Mouse (Mus musculus) midbrain, embryonic 13.5 days (tissue): ENCODE data around the gene Enox1. TPM values are rescaled to one million over a fixed set of nuclear protein-coding genes. Genes with fewer than 3 reads are reported as not detected.
A peak's percentile ranks its signal among the peaks of the same experiment; 100 is the strongest.

Source experiments
- ATAC-seq: fragments of 200-750 bp; cut with Nextera tagmentation; 2 replicates; pipeline ENCODE4 v1.8.0; 2017; ENCODE audit warnings: mild to moderate bottlenecking, moderate TSS enrichment, moderate library complexity
- H3K27ac ChIP-seq: fragments of 300-500 bp; sonication (generic); 2 replicates; pipeline ENCODE4 v1.5.1; 2015; ENCODE audit warnings: inconsistent platforms, mild to moderate bottlenecking, moderate library complexity
- H3K27me3 ChIP-seq: fragments of 300-500 bp; sonication (generic); 2 replicates; pipeline ENCODE4 v1.6.1; 2015; ENCODE audit warnings: mild to moderate bottlenecking, inconsistent platforms
- H3K36me3 ChIP-seq: fragments of 300-500 bp; sonication (generic); 2 replicates; pipeline ENCODE4 v1.6.1; 2015; ENCODE audit warnings: mild to moderate bottlenecking, inconsistent platforms
- H3K4me1 ChIP-seq: fragments of 300-500 bp; sonication (generic); replicated peaks from 2 replicates; pipeline ENCODE4 v1.6.1; 2015; ENCODE audit warnings: inconsistent platforms
- H3K4me2 ChIP-seq: fragments of 300-500 bp; sonication (generic); replicated peaks from 2 replicates; pipeline ENCODE4 v1.6.1; 2015; ENCODE audit warnings: moderate library complexity, mild to moderate bottlenecking, inconsistent platforms
- H3K4me3 ChIP-seq: fragments of 300-500 bp; sonication (generic); replicated peaks from 2 replicates; pipeline ENCODE4 v1.5.1; 2015; ENCODE audit warnings: mild to moderate bottlenecking, inconsistent platforms
- H3K9ac ChIP-seq: fragments of 300-500 bp; sonication (generic); replicated peaks from 2 replicates; pipeline ENCODE4 v1.6.1; 2015; ENCODE audit warnings: mild to moderate bottlenecking, inconsistent platforms
- H3K9me3 ChIP-seq: fragments of 300-500 bp; sonication (generic); 2 replicates; pipeline ENCODE4 v1.6.1; 2016; ENCODE audit warnings: mild to moderate bottlenecking, inconsistent platforms
- WGBS: fragments of 180-500 bp; shearing (Covaris S2); methylation state at CpG from one replicate; pipeline ENCODE4 v1.1.7; 2015; 5-methylcytosine and 5-hydroxymethylcytosine counted together
- polyA plus RNA-seq: library from polyadenylated mRNA; unstranded; fragments of >200 nt; fragmentation: Nextera tagmentation; extraction: Ambion mirVana; gene quantifications from 2 replicates; pipeline ENCODE4 v1.2.1, GENCODE M21; 2015

Gene Enox1
- polyA plus RNA-seq, 1 experiment from 2014 or later = 44.0 TPM

DNA sequence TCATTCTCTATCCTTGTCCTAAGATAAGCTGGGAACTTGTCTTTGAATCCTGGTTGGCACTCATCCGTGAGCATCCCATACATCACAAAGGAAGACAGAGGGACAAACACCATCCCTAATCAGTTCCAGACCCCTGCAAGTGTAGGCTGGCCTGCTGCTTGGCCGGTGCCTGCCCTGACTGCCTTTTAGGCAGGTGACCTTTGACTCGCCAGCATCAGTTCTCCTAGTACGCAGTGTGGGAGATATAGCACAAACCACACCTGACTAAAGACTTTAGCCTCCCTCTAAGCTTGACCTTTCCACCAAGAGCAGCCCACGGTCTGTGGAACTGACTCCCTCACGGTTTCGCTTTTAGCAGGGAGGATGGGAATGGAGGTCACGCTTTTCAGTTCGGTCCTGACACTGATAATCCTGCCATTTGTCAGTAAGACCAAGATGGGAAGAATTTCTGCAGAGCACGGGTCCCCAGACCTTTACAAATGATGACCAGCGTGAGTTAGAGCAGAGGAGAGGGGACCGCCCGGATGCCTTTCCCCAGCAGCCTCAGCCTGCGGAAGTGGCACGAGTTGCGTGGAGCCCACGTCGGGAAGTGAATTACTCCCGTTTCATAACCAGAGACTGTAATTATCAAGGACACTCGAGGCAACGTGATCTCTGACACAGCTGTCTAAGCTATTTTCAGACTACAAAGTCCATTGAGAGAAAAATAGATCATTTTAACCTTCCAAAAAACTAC, 550.1 kb downstream of the Enox1 start:
- 79% methylated on average over 21 of the region's 21 CpGs for WGBS
- no peaks in the 10 kb centered on the region for H3K27me3 ChIP-seq
- no peaks in the 10 kb centered on the region for H3K4me1 ChIP-seq
- no peak overlapping the region for H3K4me2 ChIP-seq
- no peak for ATAC-seq
- H3K9ac ChIP-seq = no peak overlapping the region
- H3K36me3 ChIP-seq = peaks cover 8% of the 10 kb centered on the region
- H3K9me3 ChIP-seq = no peaks in the 10 kb centered on the region
- no peak overlapping the region for H3K4me3 ChIP-seq
- no peak overlapping the region for H3K27ac ChIP-seq

DNA sequence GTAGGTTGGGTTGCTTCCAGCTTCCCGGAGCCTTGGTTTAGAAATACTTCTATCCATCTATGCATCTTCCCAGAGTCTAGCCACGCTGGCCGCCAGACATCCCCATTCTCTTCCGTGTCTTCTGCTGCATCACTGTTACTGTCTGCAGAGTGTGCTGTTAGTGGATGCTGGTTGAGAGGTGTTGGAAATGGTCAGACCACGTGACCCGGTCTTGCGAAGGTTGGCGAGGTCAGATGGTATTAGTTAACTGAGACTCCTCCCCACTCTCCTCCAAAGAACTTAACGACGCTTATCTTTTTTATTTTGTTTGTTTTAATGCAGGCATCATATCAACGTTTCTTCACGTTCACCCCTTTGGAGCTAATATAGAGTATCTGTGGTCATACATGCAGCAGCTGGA, 550.7 kb downstream of the Enox1 start:
- Histone ChIP-seq H3K27me3 (no peaks in the 10 kb centered on the region), H3K4me2 (no peak overlapping the region)
- 91% methylated on average over 12 of the region's 12 CpGs for WGBS

DNA sequence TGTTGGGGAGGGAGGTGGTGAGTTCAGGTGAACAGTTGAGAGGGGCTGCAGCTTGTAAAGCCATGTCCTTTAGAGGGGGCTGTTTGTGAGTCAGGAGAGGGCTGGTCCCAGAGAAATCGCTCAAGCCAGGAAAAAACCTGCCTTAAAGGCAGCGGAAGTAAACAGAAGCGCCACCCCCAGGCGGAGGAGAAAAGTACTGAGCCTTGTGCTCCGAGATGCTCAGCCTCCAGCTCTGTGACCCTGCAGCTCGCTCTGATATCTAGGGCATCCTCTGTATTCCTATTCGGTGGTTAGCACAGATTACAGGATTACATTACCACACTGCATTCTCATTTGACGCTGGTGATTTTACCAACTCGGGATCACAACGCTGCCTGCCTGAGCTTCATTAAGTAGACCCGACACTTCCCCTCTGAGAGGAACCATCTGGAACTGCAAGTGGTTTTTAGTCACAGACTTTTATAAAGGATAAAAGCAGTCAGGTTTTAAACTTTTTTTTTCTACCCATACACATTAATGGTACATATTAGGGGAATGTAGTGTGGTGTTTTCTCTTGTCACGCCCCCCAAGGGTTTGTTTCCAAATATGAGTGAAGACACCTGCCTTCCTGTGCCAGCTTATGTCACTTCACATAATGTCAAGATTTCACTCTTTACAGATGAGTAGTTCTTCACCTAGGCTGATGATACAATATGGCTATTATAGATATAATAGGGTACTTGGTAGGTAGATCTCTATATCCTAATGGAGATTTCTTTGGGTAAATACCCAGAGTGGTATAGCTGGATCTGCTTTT, 552.0 kb downstream of the Enox1 start:
- H3K4me1 ChIP-seq = no peaks in the 10 kb centered on the region
- H3K27ac ChIP-seq = no peak overlapping the region
- H3K4me3 ChIP-seq = no peak overlapping the region
- H3K4me2 ChIP-seq = no peak overlapping the region
- H3K9me3 ChIP-seq = no peaks in the 10 kb centered on the region
- no peaks in the 10 kb centered on the region for H3K27me3 ChIP-seq
- peaks cover 4% of the 10 kb centered on the region for H3K36me3 ChIP-seq
- 49% methylated on average over 12 of the region's 12 CpGs for WGBS
- H3K9ac ChIP-seq = no peak overlapping the region
- ATAC-seq = peak; percentile 56; the same call in 1 of the 2 replicates

More for the DNA sequence above, 550.7 kb downstream of the Enox1 start:
- H3K27ac ChIP-seq = no peak overlapping the region
- no peak overlapping the region for H3K4me3 ChIP-seq
- peaks cover 4% of the 10 kb centered on the region for H3K36me3 ChIP-seq
- ATAC-seq = no peak
- no peak overlapping the region for H3K9ac ChIP-seq
- no peaks in the 10 kb centered on the region for H3K9me3 ChIP-seq
- no peaks in the 10 kb centered on the region for H3K4me1 ChIP-seq

GRCm38 (mm10) chr14:77714931-77715535, 558.5 kb downstream of the Enox1 start:
- 70% methylated on average over 9 of the region's 9 CpGs for WGBS
- Histone ChIP-seq H3K36me3 (peaks cover 8% of the 10 kb centered on the region; the same call in 1 of the 2 replicates), H3K4me2 (no peak overlapping the region), H3K4me3 (no peak overlapping the region), H3K4me1 (peaks cover 9% of the 10 kb centered on the region; the same call in 1 of the 2 replicates), H3K27me3 (no peaks in the 10 kb centered on the region), H3K9me3 (no peaks in the 10 kb centered on the region), H3K9ac (no peak overlapping the region), H3K27ac (peak overlapping the region; percentile 51)
- no peak for ATAC-seq

- Histone ChIP-seq H3K4me1 (peaks cover 9% of the 10 kb centered on the region; the same call in 1 of the 2 replicates), H3K36me3 (peaks cover 8% of the 10 kb centered on the region; the same call in 1 of the 2 replicates), H3K9ac (no peak overlapping the region), H3K27me3 (no peaks in the 10 kb centered on the region), H3K27ac (no peak overlapping the region), H3K4me3 (no peak overlapping the region), H3K4me2 (no peak overlapping the region), H3K9me3 (no peaks in the 10 kb centered on the region)
- no peak for ATAC-seq
- 85% methylated on average over 5 of the region's 5 CpGs for WGBS
Measured at GRCm38 (mm10) chr14:77716981-77717380, 560.4 kb downstream of the Enox1 start.

GRCm38 (mm10) chr14:77718814-77719213, 562.3 kb downstream of the Enox1 start:
- Histone ChIP-seq H3K9ac (no peak overlapping the region), H3K4me3 (no peak overlapping the region), H3K27ac (no peak overlapping the region), H3K27me3 (no peaks in the 10 kb centered on the region), H3K4me2 (no peak overlapping the region), H3K9me3 (no peaks in the 10 kb centered on the region), H3K36me3 (peaks cover 8% of the 10 kb centered on the region; the same call in 1 of the 2 replicates), H3K4me1 (peaks cover 9% of the 10 kb centered on the region; the same call in 1 of the 2 replicates)
- WGBS = 76% methylated on average over 8 of the region's 8 CpGs
- no peak for ATAC-seq

- ATAC-seq = no peak
- Histone ChIP-seq H3K9ac (no peak overlapping the region), H3K36me3 (no peaks in the 10 kb centered on the region), H3K27me3 (no peaks in the 10 kb centered on the region), H3K4me2 (no peak overlapping the region), H3K9me3 (no peaks in the 10 kb centered on the region), H3K27ac (no peak overlapping the region), H3K4me3 (no peak overlapping the region), H3K4me1 (no peaks in the 10 kb centered on the region)
- WGBS = 83% methylated on average over 3 of the region's 3 CpGs
Measured at GRCm38 (mm10) chr14:77738056-77738455, 581.5 kb downstream of the Enox1 start.

DNA sequence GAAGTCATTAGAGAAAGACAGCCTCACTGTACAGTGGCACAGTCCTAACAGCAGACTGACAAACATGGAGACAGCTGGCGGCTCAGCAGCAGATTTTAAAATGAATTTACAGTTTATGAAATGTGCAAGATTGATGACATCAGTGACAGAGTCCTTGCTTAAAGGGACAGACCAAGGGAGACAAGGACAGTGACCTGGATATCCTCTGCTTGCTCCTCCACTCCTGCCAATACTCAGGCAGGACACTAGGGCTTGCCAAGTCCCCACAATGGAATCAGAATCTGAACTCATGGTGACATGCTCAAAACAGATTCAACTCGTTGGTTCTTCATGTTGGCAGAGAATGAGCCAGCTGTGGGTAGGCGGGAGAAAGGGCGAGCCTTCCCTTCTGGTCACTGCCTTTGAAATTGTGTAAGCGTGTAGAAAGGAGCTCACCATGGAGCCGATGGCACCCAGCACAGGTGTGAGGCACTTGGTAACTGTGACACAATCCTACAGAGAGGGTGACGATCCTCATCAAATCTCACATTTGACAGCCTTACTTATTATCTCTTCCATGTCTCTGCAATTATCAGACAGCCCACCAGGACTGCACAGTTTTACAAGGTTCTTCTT, 582.3 kb downstream of the Enox1 start:
- Histone ChIP-seq H3K9me3 (no peaks in the 10 kb centered on the region), H3K27ac (no peak overlapping the region)
- WGBS = 83% methylated on average over 7 of the region's 7 CpGs

DNA sequence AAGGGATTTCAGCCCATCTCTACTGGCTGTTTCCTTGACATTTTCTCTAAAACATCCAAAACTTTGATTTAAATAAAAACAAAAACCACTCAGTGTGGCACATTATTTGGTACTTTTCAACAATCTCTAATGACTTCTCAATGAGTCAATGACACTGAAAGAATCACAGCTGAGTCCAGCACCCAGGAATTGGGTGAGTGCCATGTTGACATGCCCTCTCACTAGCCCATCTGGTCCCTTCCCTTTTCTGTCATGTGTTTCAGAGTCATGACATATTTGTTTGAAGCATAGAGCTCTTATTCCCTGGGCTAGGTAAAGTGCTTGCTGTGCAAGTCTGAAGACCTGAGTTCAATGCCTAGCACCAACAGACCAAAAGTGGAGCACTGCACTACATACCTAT, 582.8 kb downstream of the Enox1 start:
- Histone ChIP-seq H3K4me2 (no peak overlapping the region), H3K4me3 (no peak overlapping the region), H3K27me3 (no peaks in the 10 kb centered on the region), H3K36me3 (no peaks in the 10 kb centered on the region), H3K4me1 (no peaks in the 10 kb centered on the region), H3K9me3 (no peaks in the 10 kb centered on the region), H3K27ac (no peak overlapping the region), H3K9ac (no peak overlapping the region)
- no peak for ATAC-seq

More for the DNA sequence above, 582.3 kb downstream of the Enox1 start:
- ATAC-seq = no peak
- H3K9ac ChIP-seq = no peak overlapping the region
- no peak overlapping the region for H3K4me2 ChIP-seq
- H3K27me3 ChIP-seq = no peaks in the 10 kb centered on the region
- H3K4me3 ChIP-seq = no peak overlapping the region
- H3K4me1 ChIP-seq = no peaks in the 10 kb centered on the region
- H3K36me3 ChIP-seq = no peaks in the 10 kb centered on the region

GRCm38 (mm10) chr14:77744638-77745240, 588.2 kb downstream of the Enox1 start:
- WGBS = 95% methylated on average over 5 of the region's 5 CpGs
- H3K9me3 ChIP-seq = no peaks in the 10 kb centered on the region
- no peak overlapping the region for H3K4me2 ChIP-seq
- no peak overlapping the region for H3K9ac ChIP-seq
- no peaks in the 10 kb centered on the region for H3K4me1 ChIP-seq
- no peak overlapping the region for H3K4me3 ChIP-seq
- no peak for ATAC-seq
- no peak overlapping the region for H3K27ac ChIP-seq
- no peaks in the 10 kb centered on the region for H3K36me3 ChIP-seq
- no peaks in the 10 kb centered on the region for H3K27me3 ChIP-seq

DNA sequence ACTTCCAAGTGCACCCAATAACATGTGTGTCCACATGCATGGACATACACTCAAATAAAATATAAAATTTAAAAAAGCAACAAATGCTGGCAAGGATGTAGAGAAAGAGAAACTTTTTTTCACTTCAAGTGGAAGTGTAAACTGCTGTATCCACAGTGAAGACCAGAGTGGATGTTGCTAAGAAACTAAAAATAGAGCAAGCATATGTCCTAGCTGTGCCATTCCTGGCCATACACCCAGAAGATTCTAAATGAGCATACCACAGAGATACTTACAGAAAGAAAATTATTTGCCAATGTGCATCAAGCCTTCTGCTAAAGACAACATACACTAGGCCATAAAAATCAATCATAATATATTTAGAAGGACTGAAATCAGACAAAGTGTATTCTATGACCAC, 592.4 kb downstream of the Enox1 start:
- Histone ChIP-seq H3K27ac (no peak overlapping the region), H3K9ac (no peak overlapping the region), H3K9me3 (0 out of 2 replicates have a peak, but pooled peaks cover 5% of the 10 kb centered on the region), H3K4me1 (no peaks in the 10 kb centered on the region), H3K27me3 (no peaks in the 10 kb centered on the region), H3K4me2 (no peak overlapping the region), H3K4me3 (no peak overlapping the region), H3K36me3 (no peaks in the 10 kb centered on the region)
- no peak for ATAC-seq
